Mouse (Mus musculus) testis, adult 2 months (tissue): Measurements from ENCODE around the gene Zfp455.
"Not testable (repeated sequence)": the region's sequence is repeated elsewhere in the genome, so short reads cannot be mapped to it uniquely, and the experiment has no call there.

Experiments
- CTCF ChIP-seq: fragments of 200-500 bp; IDR thresholded peaks from 2 replicates; pipeline ENCODE4 v1.5.1; 2012; ENCODE audit warnings: low read depth, mild to moderate bottlenecking, inconsistent platforms, low read length, moderate library complexity; ENCODE audit not compliant: control insufficient read depth, insufficient read depth, insufficient replicate concordance
- POLR2A ChIP-seq: fragments of 200-500 bp; IDR thresholded peaks from 2 replicates; pipeline ENCODE4 v1.6.1; 2012; ENCODE audit warnings: low read depth, mild to moderate bottlenecking, inconsistent platforms, low read length, moderate library complexity; ENCODE audit not compliant: control insufficient read depth

DNA sequence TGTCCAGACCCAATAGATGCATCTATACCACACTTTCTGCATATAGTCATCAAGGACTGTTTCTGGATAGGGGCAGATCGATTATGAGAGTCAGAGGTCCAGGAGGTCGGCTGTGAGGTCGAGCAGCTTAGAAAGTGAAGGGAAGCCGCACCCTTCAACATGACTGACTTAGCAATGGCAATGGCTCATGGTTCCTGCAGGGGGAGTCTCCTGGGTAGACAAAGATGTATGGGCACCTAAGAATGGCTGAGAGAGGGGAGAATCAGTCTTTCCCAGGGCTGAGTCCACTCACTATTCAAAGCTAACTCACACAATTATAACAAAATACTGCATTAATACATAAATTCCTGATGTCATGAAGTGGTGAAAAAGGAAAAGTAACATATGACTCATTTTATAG lies 28.2 kb upstream of the Zfp455 start:
- TF ChIP-seq POLR2A, CTCF: not testable (repeated sequence)
